Mouse (Mus musculus) layer of hippocampus, adult 9-11 months (tissue): ENCODE results near the gene Sept10.
A peak's percentile ranks its signal among the peaks of the same experiment; 100 is the strongest.

Source experiments
- DNase-seq: peaks from one replicate; pipeline ENCODE4 v3.0.0; 2022

Sept10 gene

GRCm38 (mm10) chr10:59221473-59222270 lies at the start of gene Sept10, which contains the start of gene Sowahc:
Sept10 (minus strand) TSS chr10:59221847.
Sowahc (plus strand) TSS chr10:59221953.
- DNase-seq: peak; percentile 97

GRCm38 (mm10) chr10:59268754-59269153 lies 47.1 kb upstream of the Sept10 start:
- DNase-seq: no peak

- no peak for DNase-seq
These were observed 46.5 kb upstream of the Sept10 start for GRCm38 (mm10) chr10:59268109-59268508.

- DNase-seq: no peak
These were observed 45.6 kb upstream of the Sept10 start for GRCm38 (mm10) chr10:59267275-59267674.

GRCm38 (mm10) chr10:59266097-59266496 lies 44.5 kb upstream of the Sept10 start:
- peak; percentile 35 for DNase-seq

- DNase-seq: peak; percentile 57
These were observed 44.0 kb upstream of the Sept10 start for GRCm38 (mm10) chr10:59265674-59266073.

- peak; percentile 79 for DNase-seq
These were observed 43.4 kb upstream of the Sept10 start for GRCm38 (mm10) chr10:59265067-59265466.

GRCm38 (mm10) chr10:59262979-59263378 lies 41.3 kb upstream of the Sept10 start:
- DNase-seq: peak; percentile 21

GRCm38 (mm10) chr10:59262021-59262420 lies 40.4 kb upstream of the Sept10 start:
- no peak for DNase-seq

GRCm38 (mm10) chr10:59261603-59262002 lies 40.0 kb upstream of the Sept10 start:
- no peak for DNase-seq

- DNase-seq: peak; percentile 51
These were observed 37.9 kb upstream of the Sept10 start for GRCm38 (mm10) chr10:59259572-59259971.

- DNase-seq: no peak
These were observed 34.9 kb upstream of the Sept10 start for GRCm38 (mm10) chr10:59256533-59256932.

- DNase-seq: no peak
These were observed 32.0 kb upstream of the Sept10 start for GRCm38 (mm10) chr10:59253541-59254079.

GRCm38 (mm10) chr10:59252396-59252795 lies 30.7 kb upstream of the Sept10 start:
- no peak for DNase-seq

GRCm38 (mm10) chr10:59251980-59252379 lies 30.3 kb upstream of the Sept10 start:
- no peak for DNase-seq

- DNase-seq: no peak
These were observed 29.0 kb upstream of the Sept10 start for GRCm38 (mm10) chr10:59250679-59251078.

- DNase-seq: no peak
These were observed 27.9 kb upstream of the Sept10 start for GRCm38 (mm10) chr10:59249531-59249930.

GRCm38 (mm10) chr10:59241141-59241541 lies 19.5 kb upstream of the Sept10 start:
- peak; percentile 40 for DNase-seq

- DNase-seq: no peak
These were observed 16.1 kb upstream of the Sept10 start for GRCm38 (mm10) chr10:59237757-59238156.

- peak; percentile 72 for DNase-seq
These were observed 14.8 kb upstream of the Sept10 start for GRCm38 (mm10) chr10:59236486-59236885.

GRCm38 (mm10) chr10:59235847-59236246 lies 14.2 kb upstream of the Sept10 start:
- no peak for DNase-seq

- no peak for DNase-seq
These were observed 13.6 kb upstream of the Sept10 start for GRCm38 (mm10) chr10:59235227-59235626.

GRCm38 (mm10) chr10:59229205-59229820 lies 7.7 kb upstream of the Sept10 start:
- DNase-seq: no peak

GRCm38 (mm10) chr10:59225137-59225536 lies 3.5 kb upstream of the Sept10 start:
- peak; percentile 19 for DNase-seq
